Mouse (Mus musculus) stomach, postnatal 0 days (tissue): Measurements from ENCODE around the gene Mea1.

Experiments used
- CTCF ChIP-seq: IDR thresholded peaks from 2 replicates; pipeline ENCODE4 v1.5.1; 2016; ENCODE audit warnings: antibody characterized with exemption, low read depth, mild to moderate bottlenecking, moderate library complexity
- EP300 ChIP-seq: optimal IDR thresholded peaks from 2 replicates; pipeline ENCODE3; 2016; ENCODE audit warnings: antibody characterized with exemption

GRCm38 (mm10) chr17:46669911-46670310, 8.7 kb upstream of the Mea1 start:
- TF ChIP-seq CTCF (no peak), EP300 (no peak)
